Mouse (Mus musculus): ENCODE measurements around the gene Pitpnm1. TPM values are rescaled to one million over a fixed set of nuclear protein-coding genes. Genes with fewer than 3 reads are reported as not detected.
"Not testable (repeated sequence)": the region's sequence is repeated elsewhere in the genome, so short reads cannot be mapped to it uniquely, and the experiment has no call there.

The Pitpnm1 gene
- polyA plus RNA-seq, 1 experiment from 2014 or later = 7.3 TPM

DNA sequence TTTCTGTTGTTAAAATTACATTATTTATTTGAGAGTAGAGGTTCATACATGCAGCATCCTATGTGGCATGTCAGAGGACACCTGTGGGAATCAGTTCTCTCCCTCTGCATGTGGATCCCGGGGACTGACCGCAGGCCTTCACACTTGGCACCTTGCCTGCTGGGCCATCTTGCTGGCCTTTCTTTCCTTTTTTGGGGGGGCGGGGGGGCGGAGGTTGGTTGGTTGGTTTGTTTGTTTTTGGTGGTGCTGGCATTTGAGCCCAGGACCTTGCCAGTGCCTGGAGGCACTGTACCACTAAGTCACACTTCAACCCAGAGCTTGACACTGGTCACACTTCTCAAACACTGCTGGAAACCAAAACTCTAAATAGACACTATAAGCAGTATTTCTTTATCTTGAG lies 34.6 kb downstream of the Pitpnm1 start:
- 74% methylated on average over 4 of the region's 4 CpGs for WGBS (ENCODE audit: insufficient replicate concordance)
- no peak overlapping the region for H3K4me3 ChIP-seq (ENCODE audit: low read depth, low read length)
- H3K27me3 ChIP-seq (ENCODE audit: control insufficient read depth, insufficient read depth, low read depth, low read length) = peaks cover 3% of the 10 kb centered on the region; the same call in 1 of the 2 replicates
- peaks cover 14% of the 10 kb centered on the region for H3K36me3 ChIP-seq (ENCODE audit: control insufficient read depth, insufficient read depth)
- H3K4me2 ChIP-seq (ENCODE audit: low read depth, low read length) = no peak overlapping the region
- peaks cover 19% of the 10 kb centered on the region for H3K4me1 ChIP-seq (ENCODE audit: control insufficient read depth, low read depth, low read length)
- no peak overlapping the region for H3K9ac ChIP-seq (ENCODE audit: low read depth, low read length)
- ATAC-seq (ENCODE audit: low read depth) = no peak
- H3K27ac ChIP-seq (ENCODE audit: low read length) = no peak overlapping the region
- no peaks in the 10 kb centered on the region for H3K9me3 ChIP-seq (replicated peaks; ENCODE audit: control insufficient read depth, low read length)

DNA sequence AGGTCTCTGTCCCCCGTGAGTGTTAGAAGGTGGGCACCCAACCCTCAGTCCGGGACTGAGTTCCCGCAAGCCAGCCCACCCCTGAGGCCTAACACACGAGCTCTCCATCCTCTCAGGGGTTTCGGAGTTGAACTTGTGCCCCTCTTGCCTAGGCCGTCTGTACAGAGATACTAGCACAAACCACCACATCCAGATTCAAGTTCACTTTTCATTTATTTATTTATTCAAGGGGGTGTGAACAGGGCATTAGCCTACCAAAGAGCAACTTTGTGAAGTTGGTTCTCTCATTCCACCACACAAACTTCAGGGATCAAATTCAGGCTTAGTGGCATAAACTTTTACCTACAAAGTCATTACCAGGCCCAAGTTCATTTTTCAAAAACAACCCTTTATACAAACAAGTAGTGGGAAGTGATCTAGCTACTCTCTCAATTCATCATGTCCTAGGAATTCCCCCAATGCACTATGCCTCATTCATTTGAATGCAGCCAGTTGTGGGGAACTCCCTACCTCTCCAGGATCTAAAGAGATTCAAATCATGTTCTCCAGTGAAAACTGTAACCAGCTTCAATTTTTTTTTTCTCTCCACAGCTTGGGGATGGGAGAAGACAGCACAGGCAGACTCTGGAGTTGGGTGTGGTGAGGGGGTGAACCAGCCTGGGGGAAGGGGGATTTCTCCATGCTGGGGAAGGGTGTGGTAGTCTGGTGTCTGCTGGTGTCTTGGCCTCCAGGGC lies 35.6 kb downstream of the Pitpnm1 start:
- H3K4me1 ChIP-seq (ENCODE audit: control insufficient read depth, low read depth, low read length) = peaks cover 12% of the 10 kb centered on the region
- H3K27me3 ChIP-seq (ENCODE audit: control insufficient read depth, insufficient read depth, low read depth, low read length); H3K9me3 ChIP-seq (replicated peaks; ENCODE audit: control insufficient read depth, low read length); H3K27ac ChIP-seq (ENCODE audit: low read length); H3K4me2 ChIP-seq (ENCODE audit: low read depth, low read length); ATAC-seq (ENCODE audit: low read depth); H3K4me3 ChIP-seq (ENCODE audit: low read depth, low read length); H3K9ac ChIP-seq (ENCODE audit: low read depth, low read length): not testable (repeated sequence)
- H3K36me3 ChIP-seq (ENCODE audit: control insufficient read depth, insufficient read depth) = peaks cover 12% of the 10 kb centered on the region
- 68% methylated on average over 6 of the region's 6 CpGs for WGBS (ENCODE audit: insufficient replicate concordance)

DNA sequence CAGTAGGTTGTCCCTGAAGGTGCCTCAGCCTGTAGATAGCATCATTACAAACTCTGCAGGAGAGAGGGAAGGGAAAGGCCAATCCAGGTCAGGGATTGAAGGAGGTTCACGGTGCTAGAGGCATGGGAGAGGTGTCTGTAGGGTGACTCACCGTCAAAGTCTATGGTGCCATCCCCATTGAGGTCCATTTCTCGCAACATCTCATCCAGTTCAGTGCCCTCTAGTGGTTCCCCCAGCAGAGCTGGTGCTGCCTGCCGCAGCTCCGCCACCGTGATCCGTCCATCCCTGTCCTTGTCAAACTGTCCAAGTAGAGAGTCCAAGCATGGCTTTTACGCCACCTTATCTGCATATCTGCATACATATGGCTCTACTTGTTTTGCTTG lies 36.2 kb downstream of the Pitpnm1 start:
- 10% methylated on average over 7 of the region's 8 CpGs for WGBS (ENCODE audit: insufficient replicate concordance)
- H3K27me3 ChIP-seq (ENCODE audit: control insufficient read depth, insufficient read depth, low read depth, low read length); H3K9me3 ChIP-seq (replicated peaks; ENCODE audit: control insufficient read depth, low read length); H3K4me2 ChIP-seq (ENCODE audit: low read depth, low read length); H3K4me3 ChIP-seq (ENCODE audit: low read depth, low read length); H3K27ac ChIP-seq (ENCODE audit: low read length); H3K4me1 ChIP-seq (ENCODE audit: control insufficient read depth, low read depth, low read length); H3K9ac ChIP-seq (ENCODE audit: low read depth, low read length): not testable (repeated sequence)
- ATAC-seq (ENCODE audit: low read depth) = peak; percentile 40
- H3K36me3 ChIP-seq (ENCODE audit: control insufficient read depth, insufficient read depth) = peaks cover 12% of the 10 kb centered on the region

DNA sequence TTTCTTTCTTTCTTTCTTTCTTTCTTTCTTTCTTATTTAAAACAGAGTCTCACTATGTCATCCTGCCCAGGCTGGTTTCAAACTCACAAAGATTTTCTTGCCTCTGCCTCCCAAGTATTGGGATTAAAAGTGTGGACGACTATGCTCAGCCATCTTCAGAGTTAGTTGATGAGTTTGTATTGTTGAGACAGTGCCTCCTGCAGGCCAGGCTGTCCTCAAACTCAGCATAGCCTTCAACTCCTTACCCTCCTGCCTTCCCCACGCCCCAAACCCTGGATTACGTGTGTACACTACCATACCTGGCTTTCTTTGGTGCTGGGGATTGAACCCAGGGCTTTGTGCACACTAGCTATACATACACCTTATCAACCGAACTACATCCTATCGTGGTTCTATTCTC lies 36.7 kb downstream of the Pitpnm1 start:
- no peak overlapping the region for H3K9ac ChIP-seq (ENCODE audit: low read depth, low read length)
- H3K4me3 ChIP-seq (ENCODE audit: low read depth, low read length) = no peak overlapping the region
- H3K36me3 ChIP-seq (ENCODE audit: control insufficient read depth, insufficient read depth) = peaks cover 10% of the 10 kb centered on the region
- 64% methylated on average over 5 of the region's 5 CpGs for WGBS (ENCODE audit: insufficient replicate concordance)
- no peak for ATAC-seq (ENCODE audit: low read depth)
- H3K4me1 ChIP-seq (ENCODE audit: control insufficient read depth, low read depth, low read length) = peaks cover 6% of the 10 kb centered on the region
- peaks cover 3% of the 10 kb centered on the region; the same call in 1 of the 2 replicates for H3K27me3 ChIP-seq (ENCODE audit: control insufficient read depth, insufficient read depth, low read depth, low read length)
- H3K9me3 ChIP-seq (replicated peaks; ENCODE audit: control insufficient read depth, low read length) = no peaks in the 10 kb centered on the region
- H3K27ac ChIP-seq (ENCODE audit: low read length) = no peak overlapping the region
- H3K4me2 ChIP-seq (ENCODE audit: low read depth, low read length) = no peak overlapping the region

DNA sequence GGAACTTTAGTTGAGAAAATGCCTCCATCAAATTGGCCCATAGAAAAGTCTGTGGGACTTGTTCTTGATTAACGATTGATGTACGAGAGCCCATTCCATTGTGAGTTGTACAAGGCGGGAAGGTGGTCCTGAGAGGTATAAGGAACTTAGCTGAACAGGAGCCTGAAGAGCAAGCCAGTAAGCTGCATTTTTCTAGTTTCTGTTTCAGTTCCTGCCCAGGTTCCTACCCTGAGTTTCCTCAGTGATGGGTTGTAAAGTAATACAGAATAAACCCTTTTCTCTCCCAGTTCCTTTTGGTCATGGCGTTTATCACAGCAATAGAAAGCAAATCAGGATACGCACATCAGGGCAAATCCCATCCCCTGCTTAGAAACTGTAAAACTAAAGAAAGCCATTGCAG lies 38.1 kb downstream of the Pitpnm1 start:
- WGBS (ENCODE audit: insufficient replicate concordance) = 64% methylated on average over 5 of the region's 5 CpGs
- H3K4me3 ChIP-seq (ENCODE audit: low read depth, low read length) = no peak overlapping the region
- no peak overlapping the region for H3K9ac ChIP-seq (ENCODE audit: low read depth, low read length)
- H3K27me3 ChIP-seq (ENCODE audit: control insufficient read depth, insufficient read depth, low read depth, low read length) = peaks cover 3% of the 10 kb centered on the region; the same call in 1 of the 2 replicates
- no peaks in the 10 kb centered on the region for H3K36me3 ChIP-seq (ENCODE audit: control insufficient read depth, insufficient read depth)
- no peak overlapping the region for H3K27ac ChIP-seq (ENCODE audit: low read length)
- no peak overlapping the region for H3K4me2 ChIP-seq (ENCODE audit: low read depth, low read length)
- no peaks in the 10 kb centered on the region; the same call in none of the 2 replicates for H3K4me1 ChIP-seq (ENCODE audit: control insufficient read depth, low read depth, low read length)
- ATAC-seq (ENCODE audit: low read depth) = no peak
- H3K9me3 ChIP-seq (replicated peaks; ENCODE audit: control insufficient read depth, low read length) = no peaks in the 10 kb centered on the region

DNA sequence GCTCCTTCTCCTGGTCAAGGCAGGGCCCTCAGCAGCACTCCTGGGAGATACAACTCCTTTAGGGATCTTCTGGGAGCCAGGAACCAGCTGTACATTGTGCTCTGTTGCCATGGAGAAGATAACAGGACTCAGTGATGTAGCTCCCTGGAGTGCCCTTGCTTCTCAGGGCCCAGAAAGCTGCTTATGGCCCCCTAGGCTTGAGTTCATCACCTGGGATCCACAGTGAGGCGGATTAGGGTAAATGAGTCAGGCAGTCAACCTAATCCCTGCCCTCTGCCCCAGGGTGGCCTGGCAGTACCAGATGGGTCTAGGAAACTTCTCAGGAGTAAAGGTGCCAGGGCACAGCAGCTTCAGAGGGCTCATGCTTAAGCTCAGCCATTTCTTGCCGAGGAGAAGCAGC lies 39.6 kb downstream of the Pitpnm1 start, which contains the start of gene Gpr152:
Gene Gpr152 (plus strand): TSS at position 342 of the 400 bp plus-strand sequence.
- WGBS (ENCODE audit: insufficient replicate concordance) = 63% methylated on average over 2 of the region's 2 CpGs
- no peaks in the 10 kb centered on the region for H3K9me3 ChIP-seq (replicated peaks; ENCODE audit: control insufficient read depth, low read length)
- no peak within 1 kb of the TSS for H3K9ac ChIP-seq (ENCODE audit: low read depth, low read length)
- H3K4me1 ChIP-seq (ENCODE audit: control insufficient read depth, low read depth, low read length) = no peaks in the 10 kb centered on the region; the same call in none of the 2 replicates
- peaks cover 3% of the 10 kb centered on the region; the same call in 1 of the 2 replicates for H3K27me3 ChIP-seq (ENCODE audit: control insufficient read depth, insufficient read depth, low read depth, low read length)
- no peak for ATAC-seq (ENCODE audit: low read depth)
- no peak within 1 kb of the TSS for H3K27ac ChIP-seq (ENCODE audit: low read length)
- no peak within 1 kb of the TSS for H3K4me2 ChIP-seq (ENCODE audit: low read depth, low read length)
- no peaks in the 10 kb centered on the region for H3K36me3 ChIP-seq (ENCODE audit: control insufficient read depth, insufficient read depth)
- no peak within 1 kb of the TSS for H3K4me3 ChIP-seq (ENCODE audit: low read depth, low read length)

DNA sequence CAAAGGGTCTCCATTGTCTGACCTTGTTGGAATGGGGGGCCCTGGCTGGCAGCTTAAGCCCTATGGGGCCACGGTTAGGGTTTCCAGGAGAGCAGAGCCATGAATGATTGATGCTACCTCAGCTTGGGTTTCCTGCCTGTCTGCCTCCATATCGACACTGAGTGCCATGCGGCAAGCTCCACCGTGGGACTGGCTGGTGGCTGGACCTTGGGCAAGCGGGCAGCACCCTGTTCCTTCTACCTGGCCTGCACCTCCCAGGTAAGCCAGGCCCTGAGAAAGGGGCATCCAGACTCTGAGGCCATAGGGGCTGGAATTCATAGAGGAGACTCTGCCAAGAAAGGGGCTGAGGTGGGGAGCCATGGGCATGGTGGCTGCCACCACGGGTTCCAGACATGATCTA lies 40.3 kb downstream of the Pitpnm1 start:
- no peaks in the 10 kb centered on the region for H3K36me3 ChIP-seq (ENCODE audit: control insufficient read depth, insufficient read depth)
- H3K27ac ChIP-seq (ENCODE audit: low read length) = no peak overlapping the region
- H3K4me3 ChIP-seq (ENCODE audit: low read depth, low read length) = no peak overlapping the region
- H3K4me2 ChIP-seq (ENCODE audit: low read depth, low read length) = no peak overlapping the region
- no peak overlapping the region for H3K9ac ChIP-seq (ENCODE audit: low read depth, low read length)
- 49% methylated on average over 6 of the region's 6 CpGs for WGBS (ENCODE audit: insufficient replicate concordance)
- H3K27me3 ChIP-seq (ENCODE audit: control insufficient read depth, insufficient read depth, low read depth, low read length) = peaks cover 3% of the 10 kb centered on the region; the same call in 1 of the 2 replicates
- ATAC-seq (ENCODE audit: low read depth) = no peak
- H3K4me1 ChIP-seq (ENCODE audit: control insufficient read depth, low read depth, low read length) = no peaks in the 10 kb centered on the region; the same call in none of the 2 replicates
- H3K9me3 ChIP-seq (replicated peaks; ENCODE audit: control insufficient read depth, low read length) = no peaks in the 10 kb centered on the region

DNA sequence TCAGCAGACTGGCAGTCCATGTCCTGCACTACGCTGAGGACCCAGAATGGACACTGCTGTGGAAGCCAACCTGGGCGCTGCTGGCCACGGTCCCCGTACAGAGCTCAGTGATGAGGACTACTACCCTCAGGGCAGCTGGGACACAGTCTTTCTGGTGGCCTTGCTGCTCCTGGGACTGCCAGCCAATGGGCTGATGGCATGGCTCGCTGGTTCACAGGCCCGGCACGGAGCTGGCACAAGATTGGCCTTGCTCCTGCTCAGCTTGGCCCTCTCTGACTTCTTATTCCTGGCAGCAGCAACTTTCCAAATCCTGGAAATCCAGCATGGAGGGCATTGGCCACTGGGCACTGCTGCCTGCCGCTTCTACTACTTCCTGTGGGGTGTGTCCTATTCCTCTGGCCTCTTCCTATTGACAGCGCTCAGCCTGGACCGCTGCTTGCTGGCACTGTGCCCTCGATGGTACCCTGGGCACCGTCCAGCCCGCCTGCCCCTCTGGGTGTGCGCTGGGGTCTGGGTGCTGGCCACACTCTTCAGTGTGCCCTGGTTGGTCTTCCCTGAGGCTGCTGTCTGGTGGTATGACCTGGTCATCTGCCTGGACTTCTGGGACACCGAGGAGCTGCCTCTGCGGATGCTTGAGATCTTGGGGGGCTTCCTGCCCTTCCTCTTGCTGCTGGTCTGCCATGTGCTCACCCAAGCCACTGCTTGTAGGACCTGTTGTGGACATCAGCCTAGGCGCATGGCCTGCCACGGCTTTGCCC lies 42.8 kb downstream of the Pitpnm1 start:
- H3K27me3 ChIP-seq (ENCODE audit: control insufficient read depth, insufficient read depth, low read depth, low read length) = no peaks in the 10 kb centered on the region
- no peak for ATAC-seq (ENCODE audit: low read depth)

DNA sequence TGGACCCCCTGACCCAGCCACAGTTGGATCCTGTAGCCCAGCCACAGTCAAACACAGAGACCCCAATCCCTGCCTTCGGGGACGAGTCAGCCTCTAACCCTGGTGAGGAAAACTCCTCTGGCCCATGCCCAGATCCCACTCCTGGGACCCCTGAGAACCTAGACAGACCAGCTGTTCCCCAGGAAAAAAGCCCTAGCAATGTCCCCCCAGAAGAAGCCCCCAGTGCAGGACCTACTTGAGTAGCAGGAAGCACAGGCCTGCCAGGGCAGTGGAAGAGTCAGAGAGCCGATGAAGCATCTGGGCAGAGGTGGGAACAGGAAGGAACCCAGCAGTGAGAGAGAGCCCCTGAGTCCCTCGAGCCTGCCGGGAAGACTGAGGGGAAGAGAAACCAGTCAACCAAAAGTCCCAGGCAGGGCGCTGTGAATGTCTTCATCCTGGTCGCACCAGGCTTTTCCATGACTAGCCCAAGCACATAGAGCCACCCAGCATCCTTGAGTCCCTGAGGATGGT lies 44.0 kb downstream of the Pitpnm1 start, which contains the start of gene Cabp4:
Gene Cabp4 (minus strand): TSS at position 275 of the 510 bp plus-strand sequence.
- Histone ChIP-seq H3K9ac (ENCODE audit: low read depth, low read length) (no peak within 1 kb of the TSS), H3K4me3 (ENCODE audit: low read depth, low read length) (no peak within 1 kb of the TSS), H3K27ac (ENCODE audit: low read length) (peak within 1 kb of the TSS; percentile 43), H3K9me3 (replicated peaks; ENCODE audit: control insufficient read depth, low read length) (no peaks in the 10 kb centered on the region; the same call in 1 of the 2 replicates), H3K27me3 (ENCODE audit: control insufficient read depth, insufficient read depth, low read depth, low read length) (no peaks in the 10 kb centered on the region), H3K36me3 (ENCODE audit: control insufficient read depth, insufficient read depth) (no peaks in the 10 kb centered on the region), H3K4me1 (ENCODE audit: control insufficient read depth, low read depth, low read length) (peaks cover 12% of the 10 kb centered on the region), H3K4me2 (ENCODE audit: low read depth, low read length) (no peak within 1 kb of the TSS)
- ATAC-seq (ENCODE audit: low read depth) = no peak
- WGBS (ENCODE audit: insufficient replicate concordance) = 54% methylated on average over 7 of the region's 7 CpGs

More for the DNA sequence above, 42.8 kb downstream of the Pitpnm1 start:
- WGBS (ENCODE audit: insufficient replicate concordance) = 82% methylated on average over 18 of the region's 18 CpGs
- H3K27ac ChIP-seq (ENCODE audit: low read length) = no peak overlapping the region
- H3K4me1 ChIP-seq (ENCODE audit: control insufficient read depth, low read depth, low read length) = peaks cover 1% of the 10 kb centered on the region
- no peak overlapping the region for H3K9ac ChIP-seq (ENCODE audit: low read depth, low read length)
- no peak overlapping the region for H3K4me2 ChIP-seq (ENCODE audit: low read depth, low read length)
- no peaks in the 10 kb centered on the region for H3K36me3 ChIP-seq (ENCODE audit: control insufficient read depth, insufficient read depth)
- no peak overlapping the region for H3K4me3 ChIP-seq (ENCODE audit: low read depth, low read length)
- no peaks in the 10 kb centered on the region; the same call in 1 of the 2 replicates for H3K9me3 ChIP-seq (replicated peaks; ENCODE audit: control insufficient read depth, low read length)
